Mouse (Mus musculus) megakaryocyte progenitor cell, adult 5-6 weeks (primary cell): Measurements from ENCODE around the gene Wdfy3. TPM values are rescaled to one million over a fixed set of nuclear protein-coding genes. Genes with fewer than 3 reads are reported as not detected.

ENCODE experiments used
- ATAC-seq: replicated peaks from 2 replicates; pipeline ENCODE4 v1.8.0; 2016; ENCODE audit warnings: mild to moderate bottlenecking, moderate TSS enrichment, inconsistent platforms; ENCODE audit not compliant: poor library complexity
- total RNA-seq, 2 experiments: library from RNA; stranded (forward) in 1 of 2; stranded (reverse) in 1 of 2; fragments of 157-497, 149-512 nt in 1 of 2; fragments of 200-1000 nt in 1 of 2; gene quantifications; 2 replicates each; pipeline versions ENCODE4 v1.2.3 to v1.2.4; 2015 to 2017

Wdfy3 gene
- total RNA-seq, 2 experiments from 2014 or later = 5.4 to 9.5 TPM

DNA sequence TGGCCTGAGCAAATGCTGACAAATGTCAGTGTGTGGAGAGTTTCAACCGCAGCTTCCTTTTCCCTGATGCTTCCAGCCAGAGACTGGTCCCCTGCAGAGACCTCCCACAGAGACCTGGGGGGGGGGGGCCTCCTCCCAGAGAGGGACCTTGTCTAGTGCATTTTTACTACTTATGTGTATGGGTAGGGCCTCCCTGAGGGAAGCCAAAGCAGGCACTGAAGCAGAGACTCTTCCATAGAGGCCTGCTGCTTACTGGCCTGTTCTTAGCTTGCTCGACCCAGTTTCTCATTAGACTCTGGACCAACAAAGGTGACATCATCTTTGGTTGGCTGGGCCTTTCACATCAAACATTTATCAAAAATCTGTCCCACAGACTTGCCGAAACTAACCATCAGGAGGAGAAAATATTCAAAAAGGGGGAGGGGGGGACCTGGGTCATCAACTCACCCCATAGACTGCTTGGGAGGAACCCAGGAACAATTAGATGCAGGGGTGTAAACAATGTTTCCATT lies 14.5 kb downstream of the Wdfy3 start:
- peak; percentile 53 for ATAC-seq

DNA sequence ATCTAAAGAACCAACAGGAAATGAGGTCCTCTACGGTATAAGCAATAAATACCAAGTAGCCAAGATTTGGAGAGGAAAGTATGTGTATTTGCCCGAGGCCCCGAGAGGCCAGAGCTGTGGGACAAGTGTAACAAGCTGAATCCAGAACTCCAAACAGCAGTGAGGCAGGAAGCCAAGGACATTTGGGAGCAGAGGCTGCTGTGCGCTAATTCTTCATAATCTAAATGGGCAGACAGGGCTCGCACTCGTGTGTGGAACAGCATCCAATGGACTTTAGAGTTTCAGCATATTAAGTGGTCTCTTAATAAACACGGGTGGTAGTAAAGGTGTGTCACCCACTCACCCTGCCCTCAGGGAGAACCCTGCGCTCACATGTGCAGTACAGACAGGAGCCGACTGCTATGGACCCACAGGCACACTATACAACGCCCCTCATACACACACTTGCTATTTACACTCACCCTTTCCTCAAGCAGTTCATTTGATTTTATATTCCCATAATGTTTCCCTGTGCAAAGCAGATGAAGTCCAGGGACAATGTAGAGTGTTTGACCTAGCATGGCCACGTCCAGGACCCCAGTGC lies 15.1 kb downstream of the Wdfy3 start:
- no peak for ATAC-seq

DNA sequence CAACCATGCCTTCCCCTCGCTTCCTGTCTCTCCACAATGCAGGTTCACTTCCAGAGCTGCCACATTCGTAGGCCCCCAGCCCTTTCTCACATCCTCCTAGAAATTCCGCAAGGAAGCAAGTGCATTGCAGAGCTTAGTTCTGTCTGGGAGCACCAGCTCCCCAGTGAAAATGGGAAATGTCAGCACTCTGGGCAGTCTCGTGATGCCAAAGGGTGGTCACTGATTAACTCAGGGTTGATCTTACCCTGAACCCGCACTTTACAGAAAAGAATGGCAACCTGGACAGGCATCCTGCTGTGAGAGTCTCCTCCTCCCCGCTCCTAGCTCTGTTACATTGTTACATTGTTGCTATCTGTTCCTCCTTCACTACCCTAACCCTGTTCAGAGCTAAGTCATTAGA lies 16.8 kb downstream of the Wdfy3 start:
- no peak for ATAC-seq

DNA sequence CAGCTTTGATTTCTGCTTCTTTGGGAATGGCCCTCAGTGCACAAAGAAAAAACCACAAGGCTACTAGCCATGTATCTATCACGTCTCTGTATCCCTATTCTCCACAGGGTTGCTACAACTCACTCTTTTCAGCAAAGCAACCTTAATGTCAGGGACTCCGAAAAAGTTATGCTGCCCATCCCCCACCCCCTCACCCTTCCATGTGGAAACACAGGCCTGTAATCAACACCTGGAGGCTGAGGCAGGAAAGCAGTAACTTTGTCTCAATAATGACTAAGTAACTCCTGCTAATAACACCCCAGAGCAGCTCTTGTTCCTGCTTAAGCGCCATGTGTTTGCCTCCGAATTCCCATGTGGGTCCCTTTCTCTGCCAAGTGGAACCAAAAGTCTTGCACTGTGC lies 17.3 kb downstream of the Wdfy3 start:
- ATAC-seq = no peak

DNA sequence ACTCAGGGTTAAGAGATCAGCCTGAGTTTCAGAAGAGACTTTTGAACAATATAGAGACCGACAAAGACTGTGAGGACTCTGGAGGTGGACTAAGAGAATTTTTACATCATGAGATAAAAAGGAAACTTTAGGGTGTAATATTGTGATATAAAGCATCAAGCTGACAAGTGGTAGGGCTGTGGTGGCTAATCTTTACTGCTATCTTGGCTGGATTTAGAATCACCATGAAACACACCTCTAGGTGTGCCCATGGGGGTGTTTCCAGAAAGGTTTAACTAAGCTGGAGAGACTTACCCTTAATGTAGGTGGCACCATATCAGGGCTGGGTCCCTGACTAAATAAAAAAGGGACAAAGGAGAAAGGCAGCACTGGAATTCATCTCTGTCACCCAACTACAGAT lies 19.0 kb downstream of the Wdfy3 start:
- ATAC-seq = no peak

DNA sequence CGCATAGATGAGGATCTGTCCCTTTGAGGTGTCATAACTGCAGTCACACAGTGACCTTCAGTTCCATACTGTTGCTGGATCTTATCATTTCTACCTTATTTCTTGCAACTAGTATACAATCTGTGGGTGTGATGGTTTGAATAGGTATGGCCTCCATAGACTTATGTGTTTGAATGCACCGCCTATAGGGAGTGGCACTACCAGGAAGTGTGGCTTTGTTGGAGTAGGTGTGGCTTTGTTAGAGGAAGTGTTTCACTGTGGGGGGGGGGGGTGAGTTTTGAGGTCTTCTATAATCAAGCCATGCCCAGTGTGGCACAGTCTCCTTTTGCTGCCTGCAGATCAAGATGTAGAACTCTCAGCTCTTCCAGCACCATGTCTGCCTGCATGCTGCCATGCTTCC lies 21.3 kb downstream of the Wdfy3 start:
- no peak for ATAC-seq

DNA sequence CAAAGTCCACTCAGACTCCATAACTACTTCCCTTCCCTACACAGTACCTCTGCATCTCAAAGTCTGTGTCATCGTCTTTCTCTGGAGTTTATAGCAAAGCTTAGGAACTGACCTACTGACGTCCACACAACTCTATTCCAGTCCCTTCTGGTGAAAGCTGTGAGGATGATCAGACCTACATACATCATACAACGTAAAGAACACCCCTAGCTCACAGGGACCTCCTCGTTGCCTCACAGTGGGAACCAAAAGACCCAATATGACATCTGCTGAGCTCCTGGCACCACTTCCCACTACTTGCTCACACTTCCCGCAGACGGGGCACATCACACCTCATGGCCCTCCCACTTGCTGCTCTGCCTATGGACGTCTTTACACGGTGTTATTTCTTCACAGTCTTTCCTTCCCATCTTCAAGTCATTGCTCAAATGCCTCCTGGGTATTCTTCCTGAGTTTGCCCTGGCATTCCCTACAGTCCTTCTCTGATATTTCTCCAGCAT lies 23.1 kb downstream of the Wdfy3 start:
- ATAC-seq = no peak

DNA sequence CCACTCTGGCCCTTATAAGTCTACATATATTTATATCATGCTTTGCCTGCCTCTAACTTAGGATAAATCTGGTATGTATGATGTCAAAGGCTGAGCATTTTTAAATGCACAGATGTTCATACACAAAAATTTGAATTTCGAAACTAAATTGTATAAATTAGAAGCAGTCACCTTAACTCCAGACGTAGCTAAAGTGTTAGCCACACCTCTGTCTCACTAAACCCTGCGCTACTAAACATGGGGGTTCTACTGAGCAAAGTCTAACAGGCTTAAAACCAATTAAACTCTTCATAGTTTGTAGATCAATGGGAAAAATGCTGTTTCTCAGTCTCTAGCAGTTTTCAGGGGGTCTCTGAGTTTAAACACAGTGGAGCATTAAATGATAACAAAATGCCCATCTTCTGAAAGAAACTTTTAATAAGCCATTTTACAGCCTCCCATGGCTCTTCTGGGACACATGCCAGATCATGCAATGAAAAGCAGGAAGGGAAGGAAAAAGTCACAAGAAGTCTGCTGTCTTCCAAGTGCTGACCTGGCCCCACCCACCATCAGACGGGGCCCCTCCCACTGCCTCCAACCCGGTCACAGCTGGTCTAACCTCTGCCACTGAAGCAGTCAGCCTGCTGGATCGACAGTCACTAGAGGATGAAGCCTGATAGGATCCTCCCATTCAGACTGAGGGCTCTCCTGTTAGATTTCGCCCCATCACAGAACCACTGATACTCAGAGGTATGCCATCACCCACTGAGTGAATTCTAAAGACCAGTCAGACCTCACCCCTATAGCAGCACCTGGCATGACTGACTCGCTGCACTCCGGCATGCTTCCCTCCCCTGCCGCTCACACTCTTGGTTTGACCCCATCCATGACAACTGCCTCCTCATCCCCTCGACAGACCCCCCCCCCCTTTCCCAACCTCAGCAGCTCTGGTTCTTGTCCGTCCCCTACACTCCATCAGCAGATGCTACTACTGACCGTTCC lies 23.8 kb downstream of the Wdfy3 start:
- ATAC-seq = peak; percentile 54

DNA sequence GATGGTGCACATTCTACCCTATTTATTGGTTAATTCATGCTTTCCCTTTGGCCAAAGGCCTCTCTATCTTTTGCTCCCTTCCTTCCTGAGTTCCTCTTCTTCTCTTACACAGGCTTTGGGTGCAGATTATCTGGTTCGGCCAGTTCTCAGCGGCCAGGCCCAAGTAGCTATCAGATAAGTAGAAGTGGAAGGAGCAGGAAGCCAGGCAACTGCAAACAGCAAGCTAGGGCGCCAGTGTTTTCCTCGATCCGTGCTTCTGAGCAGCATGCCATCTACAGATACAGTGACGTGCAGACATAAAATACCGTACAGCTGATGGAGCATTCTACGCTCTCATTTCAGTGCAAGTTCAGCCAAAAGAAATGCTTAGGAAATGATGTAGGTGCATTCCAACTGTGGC lies 24.5 kb downstream of the Wdfy3 start:
- ATAC-seq = peak; percentile 92

DNA sequence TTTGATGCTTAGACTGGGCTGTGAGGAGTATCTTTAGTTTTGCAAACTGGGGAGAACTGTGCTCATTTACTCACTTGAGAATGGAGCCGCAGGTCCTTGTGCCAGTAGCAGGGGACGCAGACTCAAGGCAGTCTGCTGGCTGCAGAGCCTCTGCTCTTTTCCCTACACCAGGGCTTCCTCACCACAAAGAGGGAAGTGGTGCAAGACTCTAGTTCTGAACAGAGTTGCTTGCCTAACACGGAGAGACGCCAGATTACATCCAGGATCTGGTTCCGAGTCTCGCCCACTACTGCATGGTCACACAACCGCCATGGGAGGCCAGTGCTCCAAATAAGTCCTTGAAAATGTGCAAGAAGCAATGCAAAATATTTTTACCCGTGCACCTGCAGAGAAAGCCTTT lies 36.4 kb downstream of the Wdfy3 start:
- peak; percentile 97 for ATAC-seq

DNA sequence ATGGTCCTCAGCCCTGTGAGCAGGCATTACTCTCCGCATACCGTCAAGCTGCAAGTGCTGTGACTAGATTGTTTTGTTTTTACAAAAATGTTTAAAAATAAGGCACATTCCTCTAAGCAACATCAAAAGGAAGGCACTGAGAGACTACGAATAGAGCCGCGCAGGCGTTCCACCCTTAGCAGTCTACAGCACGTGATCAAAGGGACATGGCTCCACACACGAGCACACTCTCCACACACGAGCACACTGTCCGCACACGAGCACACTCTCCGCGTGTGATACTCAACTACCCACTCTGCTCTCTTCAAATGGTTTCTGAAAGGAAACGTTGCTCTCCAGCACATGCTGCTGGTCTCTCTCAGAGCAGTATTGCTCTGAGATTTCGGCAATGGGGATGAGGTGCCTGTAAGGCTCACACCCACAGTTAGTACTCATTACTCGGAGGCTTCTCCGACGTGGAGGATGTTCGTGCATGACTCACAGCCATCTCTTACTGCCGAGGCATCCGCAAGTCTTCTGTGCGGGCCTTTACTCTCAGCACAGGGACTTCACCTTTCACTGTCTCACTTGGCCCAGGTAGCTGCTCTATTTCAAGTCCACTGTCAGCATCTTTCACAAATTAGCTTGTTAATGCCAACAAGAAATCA lies 37.0 kb downstream of the Wdfy3 start:
- ATAC-seq = no peak

DNA sequence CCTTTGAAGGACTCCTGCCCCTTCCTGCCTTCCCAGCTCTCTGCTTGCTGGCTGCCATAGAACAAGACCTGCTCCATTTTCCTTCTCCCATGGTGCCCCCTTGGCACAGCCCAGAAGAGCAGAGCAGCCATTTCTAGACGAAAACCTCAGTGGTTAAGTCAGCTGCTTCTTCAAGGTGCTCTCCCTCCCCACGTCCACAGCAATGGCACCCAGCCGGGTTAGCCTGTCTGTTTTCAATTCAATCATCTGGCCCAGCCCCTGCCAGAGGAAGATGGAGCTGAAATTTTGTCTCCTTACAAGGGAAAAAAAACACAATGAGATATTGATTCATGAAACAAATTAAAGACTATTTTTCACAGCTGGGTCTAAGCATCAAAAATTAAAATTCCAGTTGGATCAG lies 37.5 kb downstream of the Wdfy3 start:
- ATAC-seq = no peak

DNA sequence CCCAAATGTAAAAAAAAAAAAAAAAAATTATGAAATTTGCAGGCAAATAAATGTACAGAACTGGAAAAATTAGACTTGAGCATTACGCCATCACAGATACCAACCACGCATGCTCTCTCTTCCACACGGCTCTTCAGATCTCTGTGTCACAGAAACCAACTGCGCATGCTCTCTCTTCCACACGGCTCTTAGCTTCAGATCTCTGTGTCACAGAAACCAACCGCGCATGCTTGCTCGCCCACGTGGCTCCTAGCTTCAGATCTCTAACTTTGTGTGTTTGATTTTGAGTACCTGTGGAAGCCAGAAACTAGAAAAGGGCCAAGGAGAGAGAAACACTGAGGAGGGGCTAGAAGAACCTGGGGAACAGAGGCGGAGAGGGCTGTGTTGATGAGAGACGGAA lies 46.3 kb downstream of the Wdfy3 start:
- no peak for ATAC-seq

DNA sequence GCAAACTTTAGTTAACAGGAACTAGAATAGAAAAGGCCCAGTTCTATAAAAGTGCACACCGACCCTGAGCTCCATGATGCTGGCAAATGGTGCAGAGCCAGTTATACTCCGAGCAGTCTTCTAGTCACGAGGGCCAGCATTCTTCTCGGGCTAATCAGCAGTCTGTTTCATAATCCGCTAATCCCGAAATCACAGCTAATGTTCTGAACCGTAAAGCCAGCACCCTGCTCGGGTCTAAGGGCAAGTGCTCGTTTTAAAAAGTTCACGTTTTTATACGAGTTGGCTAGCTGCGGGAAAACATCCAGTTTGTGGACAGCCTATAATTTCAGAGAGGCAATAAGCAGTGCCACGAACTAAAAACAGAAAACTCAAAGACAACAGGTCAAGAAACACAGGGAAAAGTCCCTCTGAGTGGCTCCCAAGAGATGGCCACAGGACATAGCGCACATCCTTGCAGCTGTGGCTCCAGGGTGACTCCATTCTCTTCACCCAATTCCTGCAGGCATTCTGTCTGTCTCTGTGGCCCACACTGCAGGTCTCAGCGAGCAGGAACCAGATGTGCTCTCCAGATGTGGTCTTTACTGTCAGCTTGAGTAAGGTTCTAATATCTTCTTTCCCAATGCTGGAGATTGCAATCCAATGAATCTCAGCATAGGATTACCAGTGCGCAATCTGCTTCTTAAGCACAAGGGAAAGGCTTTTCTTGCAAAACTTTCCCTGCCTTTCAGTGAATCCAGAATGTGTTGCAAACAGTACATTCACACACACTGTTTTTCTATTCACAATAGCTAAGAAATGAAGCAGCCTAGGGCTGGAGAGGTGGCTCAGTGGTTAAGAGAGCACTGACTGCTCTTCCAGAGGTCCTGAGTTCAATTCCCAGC lies 47.5 kb downstream of the Wdfy3 start:
- ATAC-seq = no peak

DNA sequence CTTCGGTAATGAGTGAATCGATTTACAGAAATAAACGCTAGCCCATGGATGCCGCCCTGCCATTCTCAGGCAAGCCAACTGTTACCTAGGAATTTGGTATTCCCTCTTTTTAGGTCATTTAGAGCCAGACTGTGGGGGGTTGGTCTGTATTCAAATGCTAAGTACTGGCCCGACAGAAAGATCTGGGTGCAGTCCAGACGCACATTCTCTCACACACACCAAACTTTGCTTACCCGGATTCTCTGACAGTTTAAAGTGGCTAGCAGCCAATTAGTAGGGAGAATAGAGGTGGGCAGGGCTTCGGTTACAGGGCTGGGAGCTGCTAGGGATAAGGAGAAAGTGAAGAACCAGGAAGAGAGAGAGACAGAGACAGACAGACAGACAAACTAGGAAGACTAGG lies 55.5 kb downstream of the Wdfy3 start:
- no peak for ATAC-seq

DNA sequence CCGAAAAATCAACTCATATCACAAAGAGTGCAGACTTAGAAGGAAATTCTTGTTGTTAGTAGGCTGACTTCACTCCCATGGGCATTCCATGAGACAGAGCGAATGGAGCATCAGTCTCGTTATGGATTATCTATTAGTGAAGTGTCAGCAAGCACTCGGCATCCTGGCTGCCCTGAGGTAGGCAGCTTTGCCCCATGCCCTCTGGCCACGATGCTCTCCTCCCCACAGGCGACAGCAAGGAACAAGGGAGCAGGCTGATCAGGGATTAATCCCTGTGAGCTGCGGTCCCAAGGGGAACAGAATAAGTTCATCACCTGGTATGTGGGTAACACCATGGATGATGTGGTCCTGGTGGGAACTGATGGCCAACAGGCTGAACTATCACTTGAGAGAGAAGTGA lies 55.9 kb downstream of the Wdfy3 start:
- no peak for ATAC-seq

DNA sequence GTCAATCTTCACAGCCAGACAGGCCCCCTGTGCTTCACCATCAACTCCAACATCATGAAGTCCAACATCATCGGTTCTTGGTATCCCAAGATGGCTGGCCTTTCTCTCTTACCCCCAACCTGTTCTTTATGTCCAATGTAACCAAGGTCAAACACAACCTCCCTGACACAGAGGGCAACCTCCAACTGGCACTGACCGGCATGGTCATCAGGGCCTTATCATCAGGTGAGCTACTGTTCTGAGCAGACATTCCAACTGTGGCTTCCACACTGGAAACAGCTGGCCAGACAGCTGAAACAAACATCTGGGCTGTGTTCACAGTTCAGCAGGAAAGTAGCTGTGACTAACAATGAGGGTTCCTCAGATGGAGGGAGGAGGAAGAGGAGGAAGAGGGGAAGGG lies 58.8 kb downstream of the Wdfy3 start:
- no peak for ATAC-seq

DNA sequence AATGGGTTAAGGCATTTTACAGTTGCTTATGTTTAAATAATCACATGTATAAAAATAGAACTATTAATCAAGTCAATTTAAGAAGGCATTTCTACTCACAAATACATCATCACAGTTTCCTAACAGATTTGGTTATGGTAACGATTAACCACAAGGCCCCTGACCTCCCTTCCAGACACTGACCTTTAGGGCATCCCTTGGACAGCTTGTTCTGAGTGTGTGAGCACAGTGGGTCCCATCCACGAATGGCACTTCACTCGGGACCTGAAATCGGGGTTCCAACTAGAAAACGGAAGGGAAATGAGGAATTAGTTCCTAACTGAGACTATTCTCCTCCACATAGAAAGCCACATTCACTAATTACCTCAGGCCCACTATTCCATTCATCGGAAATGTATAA lies 60.1 kb downstream of the Wdfy3 start:
- no peak for ATAC-seq

DNA sequence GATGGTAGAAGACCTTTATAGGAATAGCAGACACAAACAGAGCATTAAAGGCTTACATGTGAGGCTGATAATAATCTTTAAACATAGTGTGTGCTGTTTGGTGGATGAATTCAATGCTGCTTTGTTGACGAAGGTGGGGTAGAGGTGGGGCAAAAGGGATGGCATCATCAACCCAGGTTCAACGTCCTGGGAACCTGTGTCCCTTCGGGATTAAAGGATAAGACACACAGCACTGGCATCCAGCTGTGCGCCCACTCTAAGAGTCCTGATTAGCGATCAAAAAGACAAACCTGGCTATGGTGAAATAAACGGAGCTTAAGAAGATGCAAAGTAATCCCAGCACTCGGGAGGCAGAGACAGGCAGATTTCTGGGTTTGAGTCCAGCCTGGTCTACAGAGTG lies 61.0 kb downstream of the Wdfy3 start:
- no peak for ATAC-seq

DNA sequence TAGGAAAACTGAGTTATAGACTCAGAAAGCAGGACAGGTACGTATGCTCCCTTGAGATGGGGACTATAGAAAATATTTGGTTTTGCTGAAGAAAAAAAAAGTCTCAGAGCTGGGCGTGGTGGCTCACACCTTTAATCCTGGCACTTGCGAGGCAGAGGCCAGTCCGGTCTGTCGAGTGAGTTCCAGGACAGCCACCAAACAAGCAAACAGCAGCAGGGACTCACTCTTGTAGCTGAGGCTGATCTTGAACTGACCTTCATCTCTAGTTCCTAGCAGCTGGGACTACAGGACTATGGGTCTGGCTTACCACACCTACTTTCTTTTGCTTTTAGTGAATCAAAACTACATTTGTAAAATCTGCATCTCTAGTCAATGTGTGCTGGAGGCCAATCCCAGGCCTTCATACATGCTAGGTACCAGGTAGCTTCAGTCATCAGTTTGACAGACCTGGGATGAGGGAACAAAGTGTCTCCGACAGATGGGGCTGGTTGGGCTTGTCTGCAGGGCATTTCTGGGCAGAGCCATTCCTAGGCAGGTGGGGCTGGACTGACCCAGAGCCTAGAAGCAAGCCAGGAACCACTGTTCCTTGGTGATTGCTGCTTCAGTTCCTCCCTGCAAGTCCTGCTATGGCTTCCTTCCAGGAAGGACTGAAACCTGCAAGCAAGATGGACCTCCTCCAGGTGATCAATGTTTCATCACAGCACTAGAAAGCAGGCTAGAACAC lies 63.3 kb downstream of the Wdfy3 start:
- ATAC-seq = no peak
